In genomic region chr11:117832086-117832969, GRCm38 (mm10) we compare ENCODE assay signal across 8 mouse cellular contexts. TPM values are rescaled to one million over a fixed set of nuclear protein-coding genes. Genes with fewer than 3 reads are reported as not detected.
DNase-seq lines count a peak whose midpoint lies in the region; ATAC-seq and TF ChIP-seq lines count a peak whose summit lies in the region.

No protein-coding gene starts in this region.

- H3K9ac ChIP-seq in heart, embryonic 15.5 days = no peak overlapping the region
- peak overlapping the region; percentile 59 for H3K9ac ChIP-seq in neural tube, embryonic 13.5 days

- no peaks in the 10 kb centered on the region for H3K36me3 ChIP-seq in E14TG2a.4 (ENCODE audit: insufficient read depth, low read length)
- no peaks in the 10 kb centered on the region for H3K36me3 ChIP-seq in heart, embryonic 15.5 days
- H3K36me3 ChIP-seq in neural tube, embryonic 13.5 days = no peaks in the 10 kb centered on the region

- no peak overlapping the region for H3K27ac ChIP-seq in heart, embryonic 15.5 days
- H3K27ac ChIP-seq in neural tube, embryonic 13.5 days (replicated peaks) = peak overlapping the region; percentile 52

- no peaks in the 10 kb centered on the region for H3K27me3 ChIP-seq in E14TG2a.4 (ENCODE audit: insufficient read depth, low read length)
- H3K27me3 ChIP-seq in heart, embryonic 15.5 days = no peaks in the 10 kb centered on the region
- H3K27me3 ChIP-seq in neural tube, embryonic 13.5 days = no peaks in the 10 kb centered on the region

- ATAC-seq in erythroid progenitor cell, adult 5-6 weeks (replicated peaks; ENCODE audit: low FRiP score, poor library complexity, severe bottlenecking) = peak; percentile 61
- ATAC-seq in heart, embryonic 15.5 days (replicated peaks; ENCODE audit: insufficient number of reproducible peaks, insufficient read depth, low FRiP score, low read depth) = no peak; the same call in 1 of the 2 replicates
- peak; percentile 73 for ATAC-seq in neural tube, embryonic 13.5 days (ENCODE audit: low read depth)

- H3K4me2 ChIP-seq in heart, embryonic 15.5 days = peak overlapping the region; percentile 50
- H3K4me2 ChIP-seq in neural tube, embryonic 13.5 days = peak overlapping the region; percentile 58

- H3K9me3 ChIP-seq in E14TG2a.4 (ENCODE audit: low read length) = no peaks in the 10 kb centered on the region
- no peaks in the 10 kb centered on the region for H3K9me3 ChIP-seq in heart, embryonic 15.5 days (replicated peaks)
- no peaks in the 10 kb centered on the region for H3K9me3 ChIP-seq in neural tube, embryonic 13.5 days

- WGBS in heart, embryonic 15.5 days = 24% methylated on average over 28 of the region's 28 CpGs
- WGBS in lung, adult 2 months = 16% methylated on average over 28 of the region's 28 CpGs
- 18% methylated on average over 28 of the region's 28 CpGs for WGBS in neural tube, embryonic 13.5 days

- peak; percentile 81 for DNase-seq in brain, adult 2 months (ENCODE audit: low read depth, low spot score)
- DNase-seq in kidney, postnatal 25 days = peak; percentile 86
- DNase-seq in lung, adult 2 months = peak; percentile 81
- peak; percentile 95 for DNase-seq in thymus, postnatal 0 days (ENCODE audit: low spot score)

- TF ChIP-seq CTCF in E14TG2a.4 (conservative IDR thresholded peaks at IDR 0.05; ENCODE audit: low read length) = peak; percentile 71
- peak; percentile 72 for TF ChIP-seq CTCF in lung, adult 2 months (IDR thresholded peaks at IDR 0.05; ENCODE audit: insufficient read depth, low read length)

- peak overlapping the region; percentile 82 for H3K4me3 ChIP-seq in E14TG2a.4 (replicated peaks; ENCODE audit: low read length)
- H3K4me3 ChIP-seq in heart, embryonic 15.5 days = peak overlapping the region; percentile 27
- H3K4me3 ChIP-seq in lung, adult 2 months (replicated peaks; ENCODE audit: extremely low read depth, low read depth, low read length) = peak overlapping the region; percentile 56
- peak overlapping the region; percentile 39 for H3K4me3 ChIP-seq in neural tube, embryonic 13.5 days

- TF ChIP-seq POLR2A in lung, adult 2 months (IDR thresholded peaks at IDR 0.05; ENCODE audit: borderline replicate concordance, extremely low read depth, low read depth, low read length) = no peak

- H3K4me1 ChIP-seq in E14TG2a.4 (replicated peaks; ENCODE audit: low read depth, low read length) = peaks cover 94% of the 10 kb centered on the region
- H3K4me1 ChIP-seq in heart, embryonic 15.5 days (replicated peaks) = peaks cover 50% of the 10 kb centered on the region
- peaks cover 13% of the 10 kb centered on the region for H3K4me1 ChIP-seq in lung, adult 2 months (ENCODE audit: control insufficient read depth, insufficient read depth, low read length)
- H3K4me1 ChIP-seq in neural tube, embryonic 13.5 days (replicated peaks) = peaks cover 47% of the 10 kb centered on the region

RNA-seq across cellular contexts. Expression of gene Tk1, which starts 6.4 kb away (rescaled TPM):
- total RNA-seq in erythroid progenitor cell, adult 5-6 weeks (2015; ENCODE audit: low replicate concordance) = 462 and 532 TPM in 2 replicates
- 549 and 716 TPM in 2 replicates for total RNA-seq in erythroid progenitor cell, adult 5-6 weeks (2017; ENCODE audit: low replicate concordance)
- 92.9 and 102 TPM in 2 replicates for polyA plus RNA-seq in heart, embryonic 15.5 days (2015; fragmentation: Nextera tagmentation; extraction: Ambion mirVana)
- polyA plus RNA-seq in lung, adult 2 months (2012; rRNA removed) = 7.3 and 11.5 TPM in 2 replicates
- 15.8 and 24.0 TPM in 2 replicates for polyA plus RNA-seq in neural tube, embryonic 13.5 days (2015; fragmentation: Nextera tagmentation; extraction: Ambion mirVana)
- 119 and 133 TPM in 2 replicates for polyA plus RNA-seq in thymus, postnatal 0 days (2015; fragmentation: Nextera tagmentation; extraction: Ambion mirVana)

RNA-seq across cellular contexts. Expression of gene Afmid, which starts 6.6 kb away (rescaled TPM):
- 38.6 and 38.9 TPM in 2 replicates for total RNA-seq in erythroid progenitor cell, adult 5-6 weeks (2015; ENCODE audit: low replicate concordance)
- 70.3 and 75.6 TPM in 2 replicates for total RNA-seq in erythroid progenitor cell, adult 5-6 weeks (2017; ENCODE audit: low replicate concordance)
- polyA plus RNA-seq in heart, embryonic 15.5 days (2015; fragmentation: Nextera tagmentation; extraction: Ambion mirVana) = 15.1 and 16.6 TPM in 2 replicates
- polyA plus RNA-seq in lung, adult 2 months (2012; rRNA removed) = 4.3 and 6.0 TPM in 2 replicates
- 2.7 and 3.3 TPM in 2 replicates for polyA plus RNA-seq in neural tube, embryonic 13.5 days (2015; fragmentation: Nextera tagmentation; extraction: Ambion mirVana)
- polyA plus RNA-seq in thymus, postnatal 0 days (2015; fragmentation: Nextera tagmentation; extraction: Ambion mirVana) = 6.5 and 6.9 TPM in 2 replicates

RNA-seq across cellular contexts. Expression of gene Birc5, which starts 16.7 kb away (rescaled TPM):
- total RNA-seq in erythroid progenitor cell, adult 5-6 weeks (2015; ENCODE audit: low replicate concordance) = 782 and 936 TPM in 2 replicates
- 871 and 1,077 TPM in 2 replicates for total RNA-seq in erythroid progenitor cell, adult 5-6 weeks (2017; ENCODE audit: low replicate concordance)
- 202 and 215 TPM in 2 replicates for polyA plus RNA-seq in heart, embryonic 15.5 days (2015; fragmentation: Nextera tagmentation; extraction: Ambion mirVana)
- polyA plus RNA-seq in lung, adult 2 months (2012; rRNA removed) = 1.4 and 2.5 TPM in 2 replicates
- 50.1 and 68.8 TPM in 2 replicates for polyA plus RNA-seq in neural tube, embryonic 13.5 days (2015; fragmentation: Nextera tagmentation; extraction: Ambion mirVana)
- polyA plus RNA-seq in thymus, postnatal 0 days (2015; fragmentation: Nextera tagmentation; extraction: Ambion mirVana) = 457 and 480 TPM in 2 replicates

RNA-seq across cellular contexts. Expression of gene Gm20708, which starts 22.9 kb away (rescaled TPM):
- 72.1 and 80.7 TPM in 2 replicates for total RNA-seq in erythroid progenitor cell, adult 5-6 weeks (2015; ENCODE audit: low replicate concordance)
- 3.4 and 18.5 TPM in 2 replicates for total RNA-seq in erythroid progenitor cell, adult 5-6 weeks (2017; ENCODE audit: low replicate concordance)
- polyA plus RNA-seq in heart, embryonic 15.5 days (2015; fragmentation: Nextera tagmentation; extraction: Ambion mirVana) = 0.97 and 1.5 TPM in 2 replicates
- polyA plus RNA-seq in lung, adult 2 months (2012; rRNA removed) = 0.06 TPM in 1 of 2 replicates, not detected in the other
- polyA plus RNA-seq in neural tube, embryonic 13.5 days (2015; fragmentation: Nextera tagmentation; extraction: Ambion mirVana) = 0.56 and 1.6 TPM in 2 replicates
- 0.13 and 0.48 TPM in 2 replicates for polyA plus RNA-seq in thymus, postnatal 0 days (2015; fragmentation: Nextera tagmentation; extraction: Ambion mirVana)

RNA-seq across cellular contexts. Expression of gene Syngr2, which starts 22.9 kb away (rescaled TPM):
- 65.4 and 86.5 TPM in 2 replicates for total RNA-seq in erythroid progenitor cell, adult 5-6 weeks (2015; ENCODE audit: low replicate concordance)
- total RNA-seq in erythroid progenitor cell, adult 5-6 weeks (2017; ENCODE audit: low replicate concordance) = 35.0 and 41.8 TPM in 2 replicates
- 84.6 and 105 TPM in 2 replicates for polyA plus RNA-seq in heart, embryonic 15.5 days (2015; fragmentation: Nextera tagmentation; extraction: Ambion mirVana)
- 180 and 191 TPM in 2 replicates for polyA plus RNA-seq in lung, adult 2 months (2012; rRNA removed)
- polyA plus RNA-seq in neural tube, embryonic 13.5 days (2015; fragmentation: Nextera tagmentation; extraction: Ambion mirVana) = 15.3 and 17.5 TPM in 2 replicates
- 100.0 and 116 TPM in 2 replicates for polyA plus RNA-seq in thymus, postnatal 0 days (2015; fragmentation: Nextera tagmentation; extraction: Ambion mirVana)

Comparison
In these comparisons a context has a peak if more than half of its experiments do, and no peak if none do; other contexts are left out.
1. H3K4me3 ChIP-seq: peak in every context shown above with its lines; median percentile 82 in E14TG2a.4; 56 in lung, adult 2 months; 39 in neural tube, embryonic 13.5 days; 27 in heart, embryonic 15.5 days.
2. RNA of gene Birc5, which starts 16.7 kb away (polyA plus RNA-seq): 457 to 480 TPM in thymus, postnatal 0 days, 202 to 215 TPM in heart, embryonic 15.5 days and 50.1 to 68.8 TPM in neural tube, embryonic 13.5 days; 1.4 to 2.5 TPM in lung, adult 2 months; every median in the first group is over 10 times any median in the second.
3. Peak in every context shown above with its lines, with median percentiles within 50 percentile points of each other: DNase-seq.